Mouse (Mus musculus) R1 (cell line): Measurements from ENCODE around the gene Rftn1.
"Not testable (repeated sequence)": the region's sequence is repeated elsewhere in the genome, so short reads cannot be mapped to it uniquely, and the experiment has no call there.

Source experiments
- DNase-seq: peaks from one replicate; pipeline ENCODE4 v3.0.0-alpha.2; 2018; ENCODE audit warnings: low read depth, low spot score

The Rftn1 gene

GRCm38 (mm10) chr17:50127045-50127813 is 63.2 kb downstream of the Rftn1 start:
- DNase-seq: no peak

GRCm38 (mm10) chr17:50126545-50126944 is 63.9 kb downstream of the Rftn1 start:
- no peak for DNase-seq

DNA sequence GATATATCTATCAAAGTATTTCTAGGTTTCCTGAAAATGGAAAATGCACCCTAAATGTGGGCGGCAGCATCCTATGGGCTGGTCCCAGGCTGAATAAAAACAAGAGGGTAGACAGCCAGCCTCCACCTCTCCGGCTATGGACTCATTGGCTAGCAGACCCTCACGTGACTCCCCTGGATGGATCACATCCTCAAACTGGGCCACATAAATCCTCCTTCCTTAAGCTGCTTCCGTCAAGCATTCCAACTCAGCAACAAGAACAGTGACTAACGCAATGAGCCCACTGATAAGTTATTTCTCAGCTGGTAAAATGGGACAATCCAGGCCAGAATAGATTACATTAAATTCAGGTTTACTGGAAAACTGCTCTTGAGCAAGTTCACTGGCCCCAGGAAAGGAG is 64.6 kb downstream of the Rftn1 start:
- no peak for DNase-seq

DNA sequence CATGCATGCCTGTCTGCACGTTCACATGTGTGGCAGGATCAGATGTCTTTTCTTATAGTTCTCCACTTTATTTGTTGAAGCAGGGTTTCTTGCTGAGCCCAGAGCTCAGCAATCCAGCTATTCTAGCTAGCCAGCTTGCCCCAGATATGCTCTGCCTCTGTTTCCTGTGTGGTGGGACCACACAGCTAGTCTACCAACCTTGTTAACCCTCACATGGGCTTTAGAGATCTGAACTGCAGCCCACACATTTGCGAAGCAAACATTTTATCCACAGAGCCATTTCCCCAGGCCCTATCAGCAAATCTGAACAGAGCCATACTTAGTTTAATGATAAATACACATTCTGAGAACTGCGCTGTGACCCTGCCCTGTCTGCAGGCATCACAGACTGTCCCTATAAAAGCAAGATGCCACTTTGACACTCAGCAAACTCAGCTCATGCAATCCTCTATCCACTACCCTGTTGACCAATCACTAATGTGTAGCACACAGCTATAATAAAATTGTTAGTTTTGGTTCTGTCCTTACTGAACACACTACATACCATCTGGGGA is 65.2 kb downstream of the Rftn1 start:
- DNase-seq: no peak

DNA sequence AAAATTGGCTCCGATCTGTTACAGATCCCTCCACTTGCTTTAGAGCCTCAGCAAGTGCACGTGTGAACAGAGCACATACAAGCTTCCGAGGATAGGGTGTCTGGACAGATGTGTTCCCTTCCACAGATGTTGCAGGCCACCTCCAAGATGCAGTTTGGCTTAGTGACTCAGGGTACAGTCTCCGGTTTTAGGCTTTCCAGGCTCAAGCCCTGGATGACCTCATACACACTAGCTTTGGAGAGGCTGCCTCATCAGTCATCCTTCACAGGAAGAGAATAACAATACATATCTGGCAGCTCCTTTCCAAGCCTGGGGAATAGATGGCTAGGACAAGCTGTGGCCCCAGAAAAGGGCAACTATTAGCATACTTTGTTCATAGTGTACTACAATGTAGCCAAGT is 65.8 kb downstream of the Rftn1 start:
- DNase-seq: no peak

- no peak for DNase-seq
Measured at GRCm38 (mm10) chr17:50122555-50122954, 67.9 kb downstream of the Rftn1 start.

DNA sequence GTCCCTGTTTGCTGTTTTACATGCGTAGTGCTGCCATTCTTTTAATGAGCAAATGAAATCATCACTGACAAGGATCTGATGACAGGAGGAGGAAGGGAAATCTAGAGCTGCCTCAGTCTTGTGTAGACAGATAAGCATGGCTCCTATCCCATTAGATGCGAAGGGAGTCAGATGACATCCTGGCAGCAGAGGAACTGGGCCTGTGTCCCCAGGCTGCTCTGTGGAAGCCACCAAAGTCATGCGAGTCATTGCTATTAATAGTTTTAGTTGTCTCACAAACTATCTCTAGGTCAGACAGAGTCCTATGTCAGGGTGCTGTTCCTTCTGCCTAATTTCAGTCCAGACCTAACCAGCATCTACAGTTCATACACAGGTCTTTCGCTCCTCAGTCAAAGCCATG is 70.4 kb downstream of the Rftn1 start:
- no peak for DNase-seq

GRCm38 (mm10) chr17:50117461-50117860 is 73.0 kb downstream of the Rftn1 start:
- no peak for DNase-seq

GRCm38 (mm10) chr17:50116980-50117379 is 73.5 kb downstream of the Rftn1 start:
- no peak for DNase-seq

GRCm38 (mm10) chr17:50116401-50116800 is 74.1 kb downstream of the Rftn1 start:
- DNase-seq: not testable (repeated sequence)

DNA sequence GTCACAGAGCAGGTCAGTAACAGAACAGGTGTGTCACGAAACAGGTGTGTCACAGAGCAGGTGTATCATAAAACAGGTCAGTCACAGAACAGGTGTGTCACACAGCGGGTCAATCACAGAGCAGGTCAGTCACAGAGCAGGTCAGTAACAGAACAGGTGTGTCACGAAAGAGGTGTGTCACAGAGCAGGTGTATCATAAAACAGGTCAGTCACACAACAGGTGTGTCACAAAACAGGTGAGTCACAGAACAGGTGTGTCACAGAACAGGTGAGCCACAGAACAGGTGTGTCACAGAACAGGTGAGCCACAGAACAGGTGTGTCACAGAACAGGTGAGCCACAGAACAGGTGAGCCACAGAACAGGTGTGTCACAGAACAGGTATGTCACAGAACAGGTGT is 74.8 kb downstream of the Rftn1 start:
- DNase-seq: not testable (repeated sequence)

GRCm38 (mm10) chr17:50114659-50115058 is 75.8 kb downstream of the Rftn1 start:
- DNase-seq: no peak

DNA sequence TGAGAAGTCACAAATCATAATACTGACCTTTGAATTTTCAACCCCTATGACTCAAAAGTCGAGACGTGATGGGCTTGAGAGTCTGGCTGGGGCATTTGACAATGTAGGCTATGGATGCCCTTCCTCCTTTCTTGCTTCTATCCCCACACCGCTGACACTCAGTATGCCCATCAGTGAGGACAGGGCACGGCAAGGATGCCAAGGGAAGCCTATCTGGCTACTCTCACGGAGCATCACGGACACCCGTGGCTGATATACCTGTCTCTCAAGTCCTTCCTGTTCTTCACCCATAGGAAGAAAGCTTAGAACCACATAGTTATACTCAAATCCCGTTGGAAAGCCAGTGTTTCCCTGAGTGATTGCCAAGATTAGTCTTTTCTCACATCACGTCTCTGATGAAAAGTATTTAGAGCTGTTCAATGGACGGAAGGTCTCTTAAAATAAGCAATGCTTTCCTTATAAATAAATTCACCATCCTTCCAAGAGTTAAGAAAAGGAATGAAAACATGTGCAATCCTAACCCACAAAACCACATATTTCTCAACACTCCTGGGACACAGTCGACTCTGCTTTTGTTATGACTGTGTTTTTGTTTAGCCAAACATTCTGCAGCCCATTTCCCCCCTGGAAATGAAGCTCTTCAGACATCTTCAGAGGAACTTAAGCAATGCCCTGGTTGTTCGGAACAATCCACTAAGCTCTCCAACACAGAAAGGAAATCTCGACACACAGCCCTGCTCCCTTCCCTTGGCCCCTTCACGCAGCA is 79.6 kb downstream of the Rftn1 start:
- DNase-seq: no peak

DNA sequence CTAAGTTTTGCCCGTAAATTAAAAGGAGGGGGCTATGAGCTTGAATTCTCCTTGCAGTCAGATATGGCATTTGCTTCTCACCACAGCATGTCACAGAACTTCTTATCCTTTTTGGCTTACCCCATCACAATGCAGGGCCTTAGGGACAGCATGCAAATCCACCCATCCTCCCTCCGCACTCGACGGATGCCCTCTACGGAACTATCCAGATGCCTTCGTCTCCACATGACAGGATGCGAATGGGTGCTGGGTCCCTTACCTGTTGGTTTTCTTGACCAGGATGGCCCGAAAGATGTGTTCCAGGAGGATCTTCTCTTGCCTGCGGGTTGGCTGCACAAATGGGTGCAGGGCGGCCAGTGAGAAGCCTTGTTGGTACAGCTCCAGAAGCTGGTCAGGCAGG is 83.7 kb downstream of the Rftn1 start:
- DNase-seq: no peak

- DNase-seq: no peak
Measured at GRCm38 (mm10) chr17:50104131-50104530, 86.3 kb downstream of the Rftn1 start.

GRCm38 (mm10) chr17:50101416-50101815 is 89.1 kb downstream of the Rftn1 start:
- no peak for DNase-seq

DNA sequence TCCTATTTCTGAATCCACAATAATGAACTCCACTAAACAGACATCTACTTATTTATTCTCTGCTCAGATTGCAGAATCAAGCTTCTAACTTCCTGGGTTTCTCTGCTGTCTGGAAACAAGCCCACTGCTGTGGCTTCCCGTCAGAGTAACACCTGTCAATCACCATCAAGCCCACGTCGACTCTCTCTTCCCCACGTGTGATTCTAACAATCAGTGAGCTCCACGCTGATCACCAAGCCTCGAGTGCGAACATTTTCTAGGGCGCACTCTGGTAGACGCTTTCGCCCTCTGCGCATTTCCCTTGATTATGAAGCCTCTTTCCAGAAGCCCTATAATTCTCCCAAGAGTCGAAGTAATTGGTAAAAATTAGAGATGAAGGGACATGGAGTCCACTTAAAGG is 90.4 kb downstream of the Rftn1 start:
- no peak for DNase-seq

GRCm38 (mm10) chr17:50099378-50099777 is 91.1 kb downstream of the Rftn1 start:
- no peak for DNase-seq

DNA sequence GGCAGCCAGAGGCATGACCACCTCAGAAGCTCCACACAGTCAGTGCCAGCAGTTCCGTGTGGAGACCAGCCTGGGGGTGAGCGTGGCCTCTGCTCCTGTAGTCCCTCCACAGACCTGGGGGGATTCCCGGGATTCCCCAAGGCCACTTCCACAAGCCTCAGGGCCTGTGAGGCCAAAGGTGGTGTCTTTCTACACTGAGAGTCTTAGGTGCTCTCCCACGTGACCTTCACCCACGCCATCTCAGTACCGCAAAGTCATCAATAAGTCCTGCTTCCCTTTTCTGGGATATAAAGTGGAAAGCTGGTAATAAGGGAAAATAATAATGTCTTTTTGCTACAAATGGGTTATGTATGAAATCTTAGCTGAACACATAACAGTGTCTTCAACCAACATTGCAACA is 92.2 kb downstream of the Rftn1 start:
- no peak for DNase-seq

DNA sequence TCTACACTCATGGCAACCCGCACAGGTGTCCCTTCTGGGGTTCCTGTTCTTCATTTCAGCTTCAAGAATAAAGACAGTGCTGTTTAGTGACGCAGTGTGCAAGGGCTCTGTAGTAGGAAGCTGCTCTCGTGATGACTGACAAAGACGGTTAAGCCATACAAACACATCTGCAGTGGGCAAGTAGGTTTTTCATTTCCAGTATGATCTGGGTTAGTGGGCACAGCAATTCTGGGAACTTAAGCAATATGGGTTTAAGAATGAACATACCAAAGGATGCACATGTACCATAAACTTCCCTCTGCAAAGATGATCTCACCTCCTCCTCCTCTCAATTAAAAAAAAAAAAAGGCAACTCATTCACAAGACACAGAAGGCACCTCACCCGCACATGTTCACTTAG is 92.6 kb downstream of the Rftn1 start:
- DNase-seq: no peak

DNA sequence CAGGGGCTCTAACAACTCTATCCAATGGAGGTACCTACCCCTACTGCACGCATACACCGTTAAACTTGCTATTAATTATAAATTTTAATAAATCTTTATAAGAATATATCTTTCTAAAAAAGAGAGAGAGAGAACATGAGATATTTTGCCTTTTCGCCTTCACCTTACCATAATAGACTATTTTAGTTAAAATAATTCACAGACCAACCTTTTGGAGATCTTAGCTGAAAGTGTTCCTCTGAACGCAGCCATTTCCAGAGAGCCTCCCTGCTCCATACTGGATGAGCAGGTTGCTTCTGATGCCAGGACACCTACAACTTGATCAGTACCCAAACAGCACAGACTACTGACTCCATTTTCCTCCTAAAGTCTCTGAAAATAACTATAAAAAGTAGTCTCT is 94.2 kb downstream of the Rftn1 start:
- no peak for DNase-seq

- no peak for DNase-seq
Measured at GRCm38 (mm10) chr17:50094596-50094995, 95.9 kb downstream of the Rftn1 start.

DNA sequence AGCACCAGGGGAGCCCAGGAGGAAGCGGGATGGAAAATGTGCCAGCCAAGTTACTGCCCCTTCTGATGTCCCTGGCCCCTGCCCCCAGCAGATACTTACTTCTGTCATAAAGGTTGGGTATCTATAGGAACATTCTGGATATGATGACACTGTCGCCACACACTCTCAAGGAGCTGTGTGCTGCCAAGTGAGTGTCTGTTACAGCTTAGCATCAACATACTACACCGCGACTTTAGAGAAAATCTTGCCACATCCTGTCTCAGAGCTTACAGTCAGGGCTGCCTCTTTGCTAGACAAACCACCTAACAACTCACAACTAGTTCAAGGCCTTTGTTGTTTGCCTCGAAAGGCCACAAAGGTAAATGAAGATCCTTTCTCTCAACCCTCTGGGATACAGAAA is 96.4 kb downstream of the Rftn1 start:
- DNase-seq: no peak
